Mouse (Mus musculus) B cell, adult (primary cell): ENCODE results near the gene Acrv1. TPM values are rescaled to one million over a fixed set of nuclear protein-coding genes. Genes with fewer than 3 reads are reported as not detected.

Source experiments
- total RNA-seq: library from RNA; stranded (reverse); gene quantifications from 4 replicates; pipeline ENCODE4 v1.2.4, GENCODE M21; 2023; ENCODE audit not compliant: inconsistent age

Gene Acrv1
- not detected in 4 replicates for total RNA-seq

DNA sequence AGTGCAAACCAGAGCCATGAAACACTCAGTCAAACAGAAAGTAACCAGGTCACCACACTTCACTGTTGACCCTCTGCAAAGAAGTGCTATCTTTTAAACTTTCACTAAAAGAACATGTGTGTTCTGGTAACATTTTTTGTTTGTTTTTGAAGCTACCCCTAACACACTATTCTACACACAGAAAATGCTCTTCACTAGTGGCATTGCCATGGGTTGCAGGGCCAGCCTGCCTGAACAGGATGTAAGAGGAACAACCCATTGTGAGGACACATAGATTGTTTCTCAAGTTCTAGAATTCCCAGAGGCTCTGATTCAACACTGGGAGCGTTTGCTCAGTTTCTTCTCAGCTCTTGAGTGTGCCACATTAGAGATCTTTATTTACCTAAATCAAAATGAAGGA is at the start of gene Acrv1:
Gene Acrv1, plus strand, starts transcription at position 301 of the 400 bp plus-strand sequence.

DNA sequence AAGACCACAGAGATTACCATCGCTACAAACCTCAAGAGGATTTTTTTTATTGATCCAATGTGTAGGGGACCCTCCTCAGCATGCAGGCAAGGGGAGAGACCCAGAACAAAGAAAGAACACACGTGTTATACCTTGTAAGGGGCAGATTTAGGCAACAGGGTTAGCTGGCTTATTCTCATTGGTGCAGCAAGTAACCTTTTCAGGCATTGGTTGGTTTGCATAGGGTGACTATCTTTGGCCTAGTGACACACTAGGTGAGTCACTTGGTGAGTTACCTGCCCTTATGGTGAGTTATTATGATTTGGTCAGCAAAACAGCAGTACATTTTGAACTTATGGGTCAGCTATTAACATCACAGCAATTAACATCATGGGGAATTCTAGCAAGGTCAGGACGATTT is 49.7 kb upstream of the Acrv1 start, which contains the start of gene A630095E13Rik:
Gene A630095E13Rik, minus strand, starts transcription at position 101 of the 400 bp plus-strand sequence.

DNA sequence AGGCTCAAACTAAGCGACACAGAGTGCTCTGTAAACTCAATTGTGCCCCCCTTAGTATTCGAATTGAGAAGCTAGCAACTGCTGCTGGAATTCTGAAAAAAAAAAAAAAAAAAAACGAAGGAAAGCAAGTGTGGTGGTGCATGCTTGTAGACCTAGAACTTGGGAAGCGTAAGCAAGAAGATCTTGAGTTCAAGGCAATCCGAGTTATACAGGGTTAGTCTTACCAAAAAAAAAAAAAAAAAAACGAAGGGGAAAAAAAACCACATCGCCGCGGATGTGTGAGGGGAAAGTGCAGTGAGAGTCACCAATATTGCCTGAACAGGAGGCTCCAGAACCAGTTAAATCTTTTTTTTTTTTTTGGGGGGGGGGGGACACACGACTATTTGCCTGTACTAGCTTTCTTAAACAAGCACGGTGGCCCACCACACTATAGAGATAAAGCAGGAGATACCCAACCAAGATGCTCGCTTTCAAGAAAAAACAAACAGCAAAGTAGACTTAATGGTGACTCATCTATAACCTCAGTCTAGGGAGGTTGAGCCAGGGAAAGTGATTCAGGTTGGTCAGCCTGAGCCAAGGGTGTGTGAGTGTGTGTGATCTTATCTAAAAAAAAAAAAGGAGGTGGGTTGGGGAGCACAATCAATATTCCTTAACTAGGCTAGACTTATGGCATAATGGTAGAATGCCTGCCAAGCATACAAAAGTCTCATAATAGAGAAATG is 34.2 kb downstream of the Acrv1 start, which contains the start of gene Chek1:
Gene Chek1, minus strand, starts transcription at position 32 of the 722 bp plus-strand sequence.

Other genes with a start within 250 kb of the Acrv1 start
- not detected in 4 replicates for gene Gm9513, start 217.6 kb upstream of the Acrv1 start, total RNA-seq
- not detected in 4 replicates for gene Gm5615, start 151.3 kb upstream of the Acrv1 start, total RNA-seq
- not detected in 4 replicates for gene Gm17689, start 110.6 kb upstream of the Acrv1 start, total RNA-seq
- gene A630095E13Rik, start 49.8 kb upstream of the Acrv1 start, total RNA-seq = not detected in 4 replicates
- 7.8 to 16.2 TPM (median 13.6 TPM) in 4 replicates for gene Chek1, start 33.8 kb downstream of the Acrv1 start, total RNA-seq
- 122 to 144 TPM (median 137 TPM) in 4 replicates for gene Stt3a, start 74.5 kb downstream of the Acrv1 start, total RNA-seq
- gene Ei24, start 104.2 kb downstream of the Acrv1 start, total RNA-seq = 42.5 to 51.4 TPM (median 45.7 TPM) in 4 replicates
- not detected in 4 replicates for gene Fez1, start 128.6 kb downstream of the Acrv1 start, total RNA-seq